Mouse (Mus musculus): ENCODE measurements at regions not wholly inside any gene's neighbourhood (a gene's known extent, or its start where the extent isn't known, plus 50 kb on each side); places are given as distances from the start of the nearest gene placed in this dataset.

DNA sequence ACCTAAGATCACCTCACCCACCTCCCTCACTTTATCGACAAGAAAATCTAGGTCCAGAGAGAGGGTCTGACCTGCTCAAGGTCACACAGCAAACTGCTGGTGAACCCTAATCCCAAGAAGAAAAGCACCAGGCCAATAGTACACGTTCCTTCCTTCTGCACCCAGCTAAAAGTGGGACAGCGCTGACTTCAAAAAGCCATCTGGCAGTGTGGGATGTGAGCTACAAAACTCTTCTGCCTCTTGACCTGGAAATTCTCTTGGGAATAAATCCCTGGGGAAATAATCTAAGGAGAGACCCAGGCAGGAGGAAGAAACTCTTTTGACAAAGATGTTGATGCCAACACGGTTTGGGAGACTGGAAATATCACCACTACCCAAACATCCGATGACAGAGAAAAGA lies 175.4 kb downstream of the Cct6b start:
- DNase-seq (ENCODE audit: low spot score), result no peak

DNA sequence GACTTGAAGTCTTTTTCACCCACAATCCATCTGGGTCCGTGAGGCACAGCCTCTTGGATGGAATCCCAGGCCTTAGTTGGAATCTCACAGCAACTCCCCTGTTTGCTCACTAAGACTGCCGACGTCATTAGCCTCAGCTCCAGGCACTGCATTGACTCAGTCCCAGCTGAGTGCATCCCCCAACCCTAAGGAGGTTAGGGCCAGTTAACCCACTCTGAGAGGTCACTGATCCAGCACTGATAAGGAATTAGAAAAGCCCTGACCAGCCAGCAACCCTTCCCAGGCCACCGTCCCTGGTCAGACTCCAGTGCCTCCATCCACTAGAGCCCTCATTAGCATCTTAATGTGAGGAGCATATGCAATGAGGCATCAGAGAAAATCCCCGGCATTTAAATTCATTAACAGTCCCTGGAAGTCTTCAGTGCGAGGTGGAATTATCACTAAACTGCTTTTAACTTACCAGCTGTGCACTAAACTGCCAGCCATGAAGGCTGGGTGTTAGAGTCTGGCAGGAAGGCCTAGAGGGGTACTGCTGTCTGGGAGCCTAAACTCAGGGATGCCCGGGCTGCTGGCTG lies 184.2 kb downstream of the Cct6b start:
- peak; percentile 19 for DNase-seq (ENCODE audit: low spot score)

DNA sequence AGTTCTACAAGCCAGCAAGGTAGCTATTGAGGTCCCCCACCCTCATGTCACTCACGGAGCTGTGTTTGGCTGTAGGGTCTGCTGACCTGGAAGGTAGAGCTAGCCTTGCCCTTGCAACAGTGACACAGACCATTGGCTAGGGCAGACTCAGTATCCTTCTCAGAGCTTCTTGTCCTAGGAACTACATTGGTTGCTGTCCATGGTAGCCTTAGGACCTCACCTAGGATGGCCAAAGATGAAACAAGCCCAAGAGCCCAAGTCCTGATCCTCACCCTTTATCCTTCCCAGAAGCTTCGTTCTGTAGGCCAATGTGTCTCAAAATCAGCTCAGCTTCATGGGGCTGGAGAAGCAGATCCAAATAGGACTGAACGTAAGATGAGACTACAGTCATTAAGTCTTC lies 187.3 kb downstream of the Tmem132e start:
- DNase-seq (ENCODE audit: low spot score), result peak; percentile 55

DNA sequence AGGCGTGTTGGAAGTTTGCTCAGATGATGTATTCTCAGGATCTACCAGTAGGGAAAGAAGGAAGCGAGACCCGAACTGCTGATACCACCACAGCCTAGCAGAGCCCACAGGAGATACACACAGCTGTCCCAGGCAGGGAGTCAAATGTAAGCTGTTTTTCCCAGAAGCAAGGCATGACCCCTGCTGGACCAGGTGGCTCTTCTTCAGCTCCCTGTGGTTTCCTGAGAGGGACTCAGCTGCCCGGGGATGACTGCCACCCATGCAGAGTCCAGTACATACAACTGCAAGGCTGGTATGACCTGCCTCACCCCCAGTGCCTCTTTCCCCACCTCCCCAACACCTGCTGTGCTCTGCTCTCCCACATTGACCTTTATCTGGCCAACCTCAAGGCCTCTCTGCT lies 184.4 kb downstream of the Tmem132e start:
- DNase-seq (ENCODE audit: low spot score), result no peak

DNA sequence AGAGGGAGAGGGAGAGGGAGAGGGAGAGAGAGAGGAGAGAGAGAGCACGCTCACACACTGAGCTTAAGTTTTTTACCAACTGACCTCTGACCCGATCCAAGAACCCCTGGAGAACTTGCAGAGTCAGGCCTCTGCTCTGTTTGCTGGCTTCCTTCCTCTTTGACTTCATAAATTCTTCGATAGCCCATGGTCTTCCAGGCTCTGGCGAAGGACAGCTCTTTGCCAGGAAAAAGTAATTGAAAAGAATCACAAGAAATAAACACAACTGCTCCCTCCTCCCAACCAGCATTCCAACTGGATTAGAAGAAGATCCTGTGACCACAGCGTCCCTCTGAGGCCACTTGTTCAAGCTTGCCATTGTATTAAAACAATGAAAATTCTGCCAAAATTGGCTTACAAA lies 182.8 kb downstream of the Tmem132e start:
- peak; percentile 60 for DNase-seq (ENCODE audit: low spot score)

DNA sequence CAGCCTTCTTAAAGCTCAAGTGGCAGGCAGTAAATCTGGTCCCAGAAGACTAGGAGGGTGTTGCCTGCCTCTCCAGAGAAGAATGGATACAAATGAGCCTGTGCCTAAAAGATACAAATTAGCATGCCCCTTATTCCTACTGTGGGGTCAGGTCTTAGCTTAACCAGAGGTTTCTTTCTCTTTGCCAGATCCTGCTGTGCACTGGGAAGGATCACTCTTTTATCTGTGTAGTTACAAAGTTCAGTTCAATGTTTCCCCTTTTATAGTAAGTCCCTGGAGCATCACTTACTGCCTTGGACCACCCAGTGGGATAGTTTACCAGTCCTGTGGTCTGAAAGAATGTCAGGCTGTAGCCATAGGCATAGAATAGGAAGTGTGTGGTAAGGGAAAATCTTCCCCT lies 181.1 kb downstream of the Tmem132e start:
- peak; percentile 43 for DNase-seq (ENCODE audit: low spot score)

DNA sequence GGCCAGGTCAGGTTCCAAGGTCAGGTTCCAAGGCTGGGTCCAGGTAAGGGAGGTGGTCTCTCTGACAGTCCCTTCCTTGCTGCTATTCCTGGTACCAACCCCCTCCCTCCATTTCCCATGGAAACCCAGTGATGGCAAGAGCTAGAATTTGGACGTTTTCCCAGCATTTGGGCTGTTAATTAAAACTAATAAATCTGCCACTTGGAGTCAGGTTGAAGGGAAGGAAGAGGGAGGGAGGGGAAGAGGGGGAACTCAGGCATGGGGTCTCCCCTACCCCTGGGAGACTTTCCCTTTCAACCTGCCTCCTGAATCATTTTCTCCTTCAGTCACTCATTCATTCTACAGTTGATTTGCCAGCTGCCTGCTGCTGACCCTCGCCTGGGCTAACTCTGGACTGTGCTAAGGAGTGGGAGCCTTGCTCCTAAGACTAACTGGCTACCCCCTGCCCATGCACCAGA lies 179.5 kb downstream of the Tmem132e start:
- DNase-seq (ENCODE audit: low spot score), result no peak

DNA sequence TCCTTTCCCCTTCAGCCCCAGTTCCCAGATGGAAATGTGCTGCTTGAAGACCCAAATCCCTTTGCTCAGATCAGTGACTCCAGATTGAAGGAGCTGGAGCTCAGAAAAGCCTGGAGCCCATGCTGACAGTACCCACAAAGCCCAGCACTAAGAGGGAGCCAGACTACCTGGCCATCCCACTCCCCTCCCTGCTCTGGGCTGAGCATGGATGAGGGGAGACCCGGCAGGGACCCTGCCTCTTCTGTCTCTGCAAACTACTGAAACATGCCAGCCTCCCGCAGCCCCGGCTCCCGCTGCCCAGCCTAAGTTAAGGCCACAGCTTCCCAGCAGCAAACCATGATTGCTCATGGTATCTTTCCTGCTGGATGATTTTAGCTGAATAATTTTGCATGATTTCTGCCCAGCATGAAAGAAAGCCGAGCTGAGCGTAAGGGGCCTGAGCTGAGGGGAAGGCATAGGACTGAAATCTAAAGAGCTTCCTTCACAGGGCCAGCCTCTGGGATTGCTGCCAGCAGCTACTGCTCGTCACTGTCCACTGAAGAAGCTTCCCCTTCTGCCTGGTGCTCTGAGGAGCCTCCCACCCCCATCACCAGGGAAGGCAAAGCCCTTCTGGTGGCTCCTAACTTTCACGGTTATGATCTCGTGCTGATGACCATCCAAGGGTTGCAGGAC lies 178.4 kb downstream of the Tmem132e start:
- no peak for DNase-seq (ENCODE audit: low spot score)

DNA sequence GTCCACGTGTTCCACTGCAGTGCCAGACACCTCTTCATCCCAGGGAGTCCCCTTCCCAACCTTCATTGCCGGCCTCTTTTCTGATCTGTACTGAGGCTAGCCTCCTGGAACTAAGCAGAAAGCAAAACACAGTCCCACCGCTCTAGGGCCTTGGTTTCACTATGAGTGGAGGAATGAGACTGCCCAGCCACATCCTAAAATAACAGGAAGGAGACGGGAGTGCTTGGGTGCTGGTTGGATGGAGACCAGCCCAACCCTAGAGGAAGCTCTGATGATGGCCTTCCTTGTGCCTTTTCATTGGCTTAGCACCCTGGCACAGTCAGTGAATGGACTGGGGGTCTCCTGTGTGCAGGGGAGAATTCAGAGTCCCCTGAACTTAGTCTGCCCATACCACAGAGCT lies 177.4 kb downstream of the Tmem132e start:
- DNase-seq (ENCODE audit: low spot score), result no peak

DNA sequence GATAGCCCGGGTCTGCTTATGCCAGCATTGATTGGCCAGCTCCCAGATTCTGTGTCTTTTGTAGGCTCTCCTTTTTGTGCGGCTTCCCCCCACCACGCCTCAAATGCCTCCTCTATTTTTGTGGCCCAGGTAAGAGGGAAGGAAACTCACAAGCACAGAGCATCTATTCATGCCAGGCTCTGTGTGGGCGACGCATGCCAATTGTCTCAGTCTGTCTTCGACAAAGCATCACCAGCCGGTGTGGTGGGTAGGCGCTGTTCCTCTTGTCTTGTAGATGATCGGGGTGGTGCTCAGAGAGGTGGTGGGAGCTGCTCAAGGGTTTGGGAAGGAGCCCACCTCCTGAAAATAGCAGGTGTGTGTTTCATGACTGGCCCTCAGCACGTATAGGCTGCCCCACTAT lies 175.5 kb downstream of the Tmem132e start:
- DNase-seq (ENCODE audit: low spot score), result no peak

DNA sequence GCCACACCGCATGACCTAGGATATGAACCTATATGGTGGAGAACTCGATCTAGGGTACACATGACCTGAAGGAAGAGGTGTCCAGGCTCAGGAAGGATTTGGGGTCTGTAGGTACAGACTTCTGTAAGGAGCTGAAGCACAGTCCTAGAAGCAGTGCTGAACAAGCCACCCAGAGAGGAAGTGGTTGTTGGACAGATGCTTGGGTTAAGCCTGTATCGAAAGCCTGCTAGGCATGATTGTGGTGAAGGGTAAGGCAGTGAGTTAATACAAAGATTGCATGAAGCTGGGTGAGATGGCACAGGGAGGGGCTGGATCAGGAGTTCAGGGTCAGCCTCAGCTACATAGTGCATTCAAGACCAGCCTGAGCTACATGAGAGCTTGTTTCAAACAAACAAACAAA lies 153.3 kb downstream of the Tmem132e start:
- DNase-seq (ENCODE audit: low spot score), result no peak

DNA sequence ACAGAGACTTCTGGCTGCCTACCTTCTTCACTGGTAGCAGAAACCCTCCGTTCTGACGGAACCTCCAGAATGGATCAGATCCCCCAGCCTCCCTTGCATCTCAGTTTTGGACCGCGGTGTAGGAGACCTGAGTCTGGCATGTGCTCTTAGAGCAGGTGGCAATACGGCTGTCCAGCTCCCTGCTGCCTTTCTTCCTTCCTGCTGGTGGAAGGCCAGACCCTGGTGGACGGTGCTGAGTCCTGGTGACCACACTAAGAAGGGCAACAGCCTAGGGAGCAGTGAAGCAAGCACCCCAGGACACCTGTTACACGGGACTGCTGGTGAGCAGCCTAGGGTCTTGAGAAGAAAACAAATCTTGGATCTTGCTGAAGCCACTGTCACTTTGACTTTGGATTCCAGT lies 152.7 kb downstream of the Tmem132e start:
- DNase-seq (ENCODE audit: low spot score), result no peak

DNA sequence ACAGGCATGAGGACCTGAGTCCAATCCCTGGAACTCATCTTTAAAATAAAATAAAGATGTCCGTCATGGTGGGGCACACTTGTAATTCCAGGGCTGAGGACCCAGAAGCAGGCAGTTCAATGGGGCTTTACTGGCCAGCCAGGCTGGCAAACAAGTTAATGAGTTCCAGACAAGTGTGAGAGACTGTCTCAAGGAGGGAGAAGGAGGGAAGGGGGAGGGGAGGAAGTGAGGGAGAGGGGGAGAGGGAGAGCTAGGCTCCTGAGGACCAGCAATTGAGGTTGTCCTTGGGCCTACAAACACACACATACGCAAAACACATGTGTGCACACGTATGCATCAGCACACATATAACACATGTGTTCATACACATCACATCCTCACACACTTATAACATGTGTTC lies 149.2 kb downstream of the Tmem132e start:
- DNase-seq (ENCODE audit: low spot score), result peak; percentile 45

DNA sequence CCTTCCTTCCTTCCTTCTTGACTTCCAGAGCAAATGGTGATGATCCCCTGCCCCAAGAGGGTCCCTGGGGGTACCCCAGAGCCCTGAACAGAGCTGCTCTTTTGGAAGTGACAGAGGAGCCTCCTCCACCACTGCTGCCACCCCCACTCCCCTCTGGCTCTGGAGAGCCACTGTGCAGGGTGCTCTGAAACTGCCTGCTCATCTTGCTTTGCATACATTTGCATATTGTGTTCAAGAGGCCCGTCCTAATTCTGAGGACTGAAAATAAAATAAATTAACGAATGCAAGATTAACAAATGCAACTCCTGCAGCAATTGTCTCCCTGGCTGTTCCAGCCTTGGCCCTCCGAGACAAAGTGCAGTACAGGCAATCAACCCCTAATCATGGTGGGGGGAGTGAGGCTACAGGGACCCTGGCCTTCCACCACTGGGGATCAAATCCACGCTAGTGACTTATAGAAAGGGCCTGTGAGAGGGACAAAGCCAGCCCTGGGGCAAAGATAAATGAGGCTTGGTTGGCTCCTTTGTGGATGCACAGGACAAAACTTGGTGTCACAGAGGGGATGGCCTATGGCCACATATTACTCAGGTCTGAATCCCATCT lies 134.6 kb downstream of the Tmem132e start:
- DNase-seq (ENCODE audit: low spot score), result no peak

DNA sequence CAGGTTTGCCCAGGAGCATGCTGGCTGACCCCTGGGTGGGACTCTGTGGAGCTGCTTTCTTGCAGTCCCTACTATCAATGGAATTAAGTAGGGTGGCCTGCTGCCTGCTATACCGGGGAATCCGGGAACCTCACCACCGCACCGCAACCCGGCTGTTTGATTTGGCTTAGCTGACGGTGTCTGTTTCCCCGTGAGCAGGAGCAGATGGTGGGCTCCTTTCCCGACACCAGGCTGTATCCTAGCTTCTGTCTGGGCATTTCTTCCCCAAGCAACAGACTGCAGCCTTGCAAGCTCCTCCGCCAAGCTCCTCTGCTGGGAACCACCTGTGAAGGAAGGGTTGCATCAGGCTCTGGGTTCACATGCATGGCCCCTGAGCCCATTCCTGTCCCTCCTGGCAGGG lies 132.7 kb downstream of the Tmem132e start:
- DNase-seq (ENCODE audit: low spot score), result no peak

DNA sequence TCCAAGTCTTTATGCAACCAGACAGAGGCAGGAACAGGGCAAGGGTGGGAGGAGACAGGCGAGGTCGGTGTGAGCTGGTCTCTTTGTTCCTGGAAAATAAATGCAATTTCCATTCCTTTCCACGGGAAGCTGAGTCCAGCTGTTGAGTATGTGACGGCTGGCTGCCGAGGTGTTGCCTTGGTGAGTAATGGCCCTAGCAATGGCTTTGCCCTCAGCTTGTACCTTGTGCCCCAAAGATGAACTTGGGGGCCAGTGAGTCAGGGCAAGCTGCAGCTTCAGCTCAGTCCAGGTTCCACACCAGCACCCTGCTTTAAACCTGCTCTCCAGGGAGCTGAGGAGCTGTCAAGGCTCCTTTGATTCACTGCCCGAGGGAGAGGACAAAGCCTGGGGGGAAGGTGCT lies 130.0 kb downstream of the Tmem132e start:
- DNase-seq (ENCODE audit: low spot score), result peak; percentile 55

DNA sequence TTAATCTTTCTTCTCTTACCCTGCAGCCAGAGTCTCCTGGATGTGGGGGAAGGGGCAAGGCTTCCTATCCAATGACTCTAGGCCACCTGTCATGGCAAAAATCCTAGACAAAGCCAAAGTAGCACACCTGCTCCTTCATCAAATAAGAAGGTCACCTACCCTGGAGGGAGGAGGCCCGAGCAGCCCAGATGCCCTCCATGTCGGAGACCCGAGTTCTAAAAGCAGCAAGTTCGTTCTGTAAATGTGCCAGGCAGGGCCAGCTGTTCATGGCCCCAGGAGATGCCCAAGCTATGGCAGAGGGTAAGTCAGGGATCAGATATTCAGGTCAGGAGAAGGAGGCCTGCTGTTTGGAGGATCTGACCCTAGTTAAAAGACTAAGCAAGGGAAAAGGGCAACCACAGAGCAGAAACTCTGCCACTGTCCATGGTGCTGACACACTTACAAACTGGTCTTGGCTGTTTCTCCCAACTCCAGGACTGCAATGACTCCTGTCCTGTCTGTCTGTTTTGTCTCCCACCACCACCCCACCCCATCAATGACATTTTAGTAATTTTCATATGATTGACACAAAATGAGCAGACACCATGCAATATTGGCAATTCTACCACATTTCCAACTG lies 125.9 kb downstream of the Tmem132e start:
- DNase-seq (ENCODE audit: low spot score), result peak; percentile 83

DNA sequence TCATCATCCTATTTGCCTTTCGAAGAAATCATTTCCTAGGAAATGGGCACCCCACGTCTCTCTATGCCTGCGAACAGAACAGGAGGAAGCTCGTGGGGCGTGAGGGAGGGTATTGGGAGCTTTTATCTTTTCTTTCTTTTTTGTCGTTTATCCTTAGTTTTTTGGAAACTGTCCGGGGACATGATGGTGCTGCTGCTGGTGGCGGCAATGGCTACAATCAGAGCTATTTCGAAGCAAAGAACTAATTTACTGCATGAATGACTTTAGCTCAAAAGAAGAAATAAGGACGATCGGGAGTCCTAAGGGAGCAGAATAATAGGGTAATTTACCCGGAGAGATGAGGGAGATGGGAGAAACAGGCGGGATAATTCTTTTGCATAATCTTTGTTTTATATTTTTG lies 119.9 kb downstream of the Tmem132e start:
- no peak for DNase-seq (ENCODE audit: low spot score)
